Mouse (Mus musculus) central nervous system, embryonic 18 days (tissue): ENCODE results near the gene Olfr588-ps1. TPM values are rescaled to one million over a fixed set of nuclear protein-coding genes. Genes with fewer than 3 reads are reported as not detected.

Source experiments
- polyA plus RNA-seq: library from polyadenylated mRNA; depleted of rRNA; stranded (reverse); fragments of >200 nt; gene quantifications from 2 replicates; pipeline ENCODE4 v1.2.3, GENCODE M21; 2012; rRNA removed

Gene Olfr588-ps1
- polyA plus RNA-seq: not detected in 2 replicates

DNA sequence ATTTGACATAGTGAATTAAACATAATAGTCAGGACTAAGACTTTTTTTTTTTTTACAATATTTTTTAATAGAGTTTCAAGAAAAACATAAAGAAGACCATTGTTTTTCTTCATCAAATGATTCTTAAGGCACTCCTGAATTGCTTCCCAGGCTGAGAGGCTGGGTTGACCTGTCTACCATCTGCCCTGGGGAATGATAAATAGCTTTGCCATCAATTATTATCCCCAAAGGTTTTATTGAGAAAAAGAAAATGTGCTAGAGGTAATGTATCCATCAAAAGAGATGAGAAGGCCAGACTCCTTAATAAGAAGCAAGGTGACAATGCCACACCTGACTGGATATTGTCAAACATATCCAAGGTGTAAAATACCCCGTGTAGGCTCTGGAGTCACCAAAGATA lies at the start of gene Olfr588-ps1:
Gene Olfr588-ps1, plus strand, starts transcription at position 301 of the 400 bp plus-strand sequence.

DNA sequence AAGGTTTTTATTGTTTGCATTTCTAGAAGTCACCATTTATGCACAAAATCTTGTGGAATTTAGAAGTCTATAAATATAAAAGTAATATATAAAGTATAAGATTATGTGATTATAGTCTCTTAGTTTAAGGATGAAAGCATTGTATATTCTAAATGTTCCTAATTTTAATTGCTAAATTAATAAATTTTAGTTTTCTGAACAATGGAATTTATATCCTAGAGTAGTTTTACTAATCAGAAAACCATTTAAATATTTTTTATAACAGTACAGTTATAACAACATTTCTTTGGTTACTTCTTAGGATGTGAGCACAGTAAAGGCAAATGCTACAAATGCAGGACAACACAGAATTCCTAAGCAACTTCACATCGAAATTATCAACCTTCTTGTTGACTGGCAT lies 43.3 kb upstream of the Olfr588-ps1 start, which contains the start of gene Olfr585:
Gene Olfr585, plus strand, starts transcription at position 301 of the 400 bp plus-strand sequence.

DNA sequence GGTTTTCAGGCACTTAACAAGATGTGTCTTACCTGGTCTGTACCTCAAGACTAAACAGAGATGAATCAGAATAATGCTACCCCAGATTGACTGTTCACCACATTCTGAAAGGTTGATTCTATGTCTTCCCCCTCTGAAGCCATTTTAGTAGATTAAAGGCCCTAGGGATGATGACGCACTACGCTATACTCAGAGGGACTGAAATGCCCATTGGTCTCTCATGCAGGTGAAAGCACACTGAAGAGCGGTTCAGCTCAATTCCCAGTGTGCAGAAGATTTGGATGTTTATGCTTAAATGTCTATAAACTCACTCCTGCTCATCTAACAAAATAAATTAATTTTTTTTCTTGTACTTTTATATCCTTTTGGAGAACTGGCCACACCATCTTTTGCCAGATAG lies 15.1 kb upstream of the Olfr588-ps1 start, which contains the start of gene Olfr586:
Gene Olfr586, minus strand, starts transcription at position 101 of the 400 bp plus-strand sequence.

DNA sequence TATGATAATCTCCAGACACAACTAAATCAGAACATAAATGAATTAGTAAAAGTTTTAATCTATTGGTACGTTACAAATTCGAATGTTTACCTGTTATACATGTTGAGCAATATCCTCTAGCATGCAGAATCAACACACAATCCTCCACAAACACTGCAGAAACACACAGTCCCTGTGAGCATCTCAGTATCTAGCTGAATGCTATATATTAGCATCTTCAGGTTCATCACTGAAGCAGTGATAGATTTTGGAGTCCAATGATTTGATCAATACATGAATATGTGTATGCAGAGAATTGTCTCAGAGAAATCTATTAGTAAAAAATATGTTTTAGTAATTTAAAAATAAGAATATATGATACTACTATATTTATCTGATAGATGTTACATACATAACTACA lies 15.6 kb downstream of the Olfr588-ps1 start, which contains the start of gene Olfr589:
Gene Olfr589, minus strand, starts transcription at position 101 of the 400 bp plus-strand sequence.

DNA sequence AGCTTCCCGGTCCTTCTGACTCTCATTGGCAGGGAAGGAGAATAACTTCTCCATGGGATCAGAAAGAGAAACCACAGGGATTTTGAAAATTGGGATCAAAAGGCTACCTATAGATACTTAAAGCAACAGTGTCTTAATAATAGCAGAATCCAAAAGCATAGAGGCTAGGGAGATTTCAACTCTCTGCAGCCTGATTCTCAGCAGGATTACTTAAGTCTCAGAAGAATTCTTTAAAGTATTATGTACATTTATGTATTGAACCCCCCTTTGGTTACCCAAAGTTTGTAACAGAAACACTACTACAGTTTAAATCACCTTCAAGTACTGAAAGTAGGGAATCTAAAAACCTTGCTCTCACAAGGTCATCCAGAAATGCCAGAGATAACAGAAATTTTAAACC lies 37.6 kb downstream of the Olfr588-ps1 start, which contains the start of gene Olfr591:
Gene Olfr591, minus strand, starts transcription at position 101 of the 400 bp plus-strand sequence.

DNA sequence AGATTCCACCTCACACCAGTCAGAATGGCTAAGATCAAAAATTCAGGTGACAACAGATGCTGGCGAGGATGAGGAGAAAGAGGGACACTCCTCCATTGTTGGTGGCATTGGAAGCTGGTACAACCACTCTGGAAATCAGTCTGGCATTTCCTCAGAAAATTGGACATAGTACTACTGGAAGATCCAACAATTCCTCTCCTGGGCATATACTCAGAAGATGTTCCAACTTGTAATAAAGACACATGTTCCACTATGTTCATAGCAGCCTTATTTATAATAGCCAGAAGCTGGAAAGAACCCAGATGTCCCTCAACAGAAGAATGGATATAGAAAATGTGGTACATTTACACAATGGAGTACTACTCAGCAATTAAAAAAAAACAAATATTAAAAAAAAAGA lies 43.8 kb downstream of the Olfr588-ps1 start, which contains the start of gene Olfr592:
Gene Olfr592, plus strand, starts transcription at position 301 of the 400 bp plus-strand sequence.

Other genes starting within 250 kb of the Olfr588-ps1 start
- not detected in 2 replicates for gene Olfr569, start 250.0 kb upstream of the Olfr588-ps1 start, polyA plus RNA-seq
- gene Olfr570, start 246.3 kb upstream of the Olfr588-ps1 start, polyA plus RNA-seq: 0.05 TPM in 1 of 2 replicates, not detected in the other
- not detected in 2 replicates for gene Olfr571, start 223.3 kb upstream of the Olfr588-ps1 start, polyA plus RNA-seq
- gene Olfr572, start 216.5 kb upstream of the Olfr588-ps1 start, polyA plus RNA-seq: not detected in 2 replicates
- not detected in 2 replicates for gene Olfr573-ps1, start 198.3 kb upstream of the Olfr588-ps1 start, polyA plus RNA-seq
- not detected in 2 replicates for gene Olfr574, start 192.4 kb upstream of the Olfr588-ps1 start, polyA plus RNA-seq
- gene Olfr575, start 182.1 kb upstream of the Olfr588-ps1 start, polyA plus RNA-seq: not detected in 2 replicates
- gene Olfr576, start 178.2 kb upstream of the Olfr588-ps1 start, polyA plus RNA-seq: not detected in 2 replicates
- gene Olfr577, start 164.9 kb upstream of the Olfr588-ps1 start, polyA plus RNA-seq: not detected in 2 replicates
- not detected in 2 replicates for gene Olfr578, start 151.6 kb upstream of the Olfr588-ps1 start, polyA plus RNA-seq
- gene Olfr582, start 102.9 kb upstream of the Olfr588-ps1 start, polyA plus RNA-seq: not detected in 2 replicates
- gene Olfr583, start 89.6 kb upstream of the Olfr588-ps1 start, polyA plus RNA-seq: not detected in 2 replicates
- not detected in 2 replicates for gene Olfr584, start 59.0 kb upstream of the Olfr588-ps1 start, polyA plus RNA-seq
- not detected in 2 replicates for gene Olfr585, start 43.2 kb upstream of the Olfr588-ps1 start, polyA plus RNA-seq
- not detected in 2 replicates for gene Olfr586, start 15.2 kb upstream of the Olfr588-ps1 start, polyA plus RNA-seq
- gene Olfr589, start 15.5 kb downstream of the Olfr588-ps1 start, polyA plus RNA-seq: not detected in 2 replicates
- not detected in 2 replicates for gene Olfr591, start 37.5 kb downstream of the Olfr588-ps1 start, polyA plus RNA-seq
- gene Olfr592, start 43.9 kb downstream of the Olfr588-ps1 start, polyA plus RNA-seq: not detected in 2 replicates
- gene Olfr593, start 71.0 kb downstream of the Olfr588-ps1 start, polyA plus RNA-seq: not detected in 2 replicates
- gene Olfr594, start 76.1 kb downstream of the Olfr588-ps1 start, polyA plus RNA-seq: not detected in 2 replicates
- not detected in 2 replicates for gene Usp17ld, start 111.6 kb downstream of the Olfr588-ps1 start, polyA plus RNA-seq
- gene Olfr596, start 164.8 kb downstream of the Olfr588-ps1 start, polyA plus RNA-seq: not detected in 2 replicates
- not detected in 2 replicates for gene Olfr597, start 175.4 kb downstream of the Olfr588-ps1 start, polyA plus RNA-seq
- not detected in 2 replicates for gene Olfr598, start 182.7 kb downstream of the Olfr588-ps1 start, polyA plus RNA-seq
- gene Olfr599, start 195.0 kb downstream of the Olfr588-ps1 start, polyA plus RNA-seq: not detected in 2 replicates
- not detected in 2 replicates for gene Olfr600, start 208.8 kb downstream of the Olfr588-ps1 start, polyA plus RNA-seq
- gene Olfr601, start 221.8 kb downstream of the Olfr588-ps1 start, polyA plus RNA-seq: not detected in 2 replicates
- not detected in 2 replicates for gene Olfr603, start 245.3 kb downstream of the Olfr588-ps1 start, polyA plus RNA-seq